Mouse (Mus musculus): Measurements from ENCODE around the gene Traf6.

- no peak for TF ChIP-seq CTCF (IDR thresholded peaks at IDR 0.05; ENCODE audit: insufficient read depth, low read length)
- TF ChIP-seq POLR2A (IDR thresholded peaks at IDR 0.05; ENCODE audit: borderline replicate concordance, extremely low read depth, low read depth, low read length): no peak
These were observed 27.8 kb upstream of the Traf6 start for GRCm38 (mm10) chr2:101650446-101650845.
